Mouse (Mus musculus): Measurements from ENCODE around the gene Sh3bp5.

- no peak for TF ChIP-seq CTCF (IDR thresholded peaks at IDR 0.05)
- TF ChIP-seq POLR2A (IDR thresholded peaks at IDR 0.05; ENCODE audit: insufficient read depth, low read depth, low read length) = no peak
Observed at GRCm38 (mm10) chr14:31374390-31374789, 61.5 kb downstream of the Sh3bp5 start.

Data from heart, adult 2 months (tissue).